Mouse (Mus musculus): Measurements from ENCODE around the gene Trpv4.

GRCm38 (mm10) chr5:114575530-114575929 lies 82.7 kb downstream of the Trpv4 start:
- no peak for TF ChIP-seq TAL1 (IDR thresholded peaks at IDR 0.05; ENCODE audit: low read length)
- no peak for TF ChIP-seq GATA1 (IDR thresholded peaks at IDR 0.05; ENCODE audit: low read length)
